Mouse (Mus musculus) midbrain, embryonic 16.5 days (tissue): ENCODE data around the gene Tnnc1. TPM values are rescaled to one million over a fixed set of nuclear protein-coding genes. Genes with fewer than 3 reads are reported as not detected.
A peak's percentile ranks its signal among the peaks of the same experiment; 100 is the strongest.

Experiments used
- ATAC-seq: fragments of 200-750 bp; cut with Nextera tagmentation; 2 replicates; pipeline ENCODE4 v1.8.0; 2017; ENCODE audit warnings: moderate TSS enrichment
- H3K27ac ChIP-seq: fragments of 300-500 bp; sonication (generic); 2 replicates; pipeline ENCODE4 v1.5.1; 2014; ENCODE audit warnings: mild to moderate bottlenecking, low read length, mixed read lengths
- H3K27me3 ChIP-seq: fragments of 300-500 bp; sonication (generic); 2 replicates; pipeline ENCODE4 v1.6.1; 2014; ENCODE audit warnings: low read depth, low read length, mixed read lengths; ENCODE audit not compliant: control insufficient read depth, insufficient read depth
- H3K36me3 ChIP-seq: fragments of 300-500 bp; sonication (generic); 2 replicates; pipeline ENCODE4 v1.6.1; 2014; ENCODE audit warnings: mild to moderate bottlenecking, low read length, moderate library complexity, mixed read lengths; ENCODE audit not compliant: control insufficient read depth, insufficient read depth
- H3K4me1 ChIP-seq: fragments of 300-500 bp; sonication (generic); 2 replicates; pipeline ENCODE4 v1.6.1; 2014; ENCODE audit warnings: mild to moderate bottlenecking, low read length, mixed read lengths; ENCODE audit not compliant: control insufficient read depth, insufficient read depth
- H3K4me2 ChIP-seq: fragments of 300-500 bp; sonication (generic); 2 replicates; pipeline ENCODE4 v1.6.1; 2014; ENCODE audit warnings: mild to moderate bottlenecking, low read length, mixed read lengths
- H3K4me3 ChIP-seq: fragments of 300-500 bp; sonication (generic); 2 replicates; pipeline ENCODE4 v1.5.1; 2014; ENCODE audit warnings: low read depth, mild to moderate bottlenecking, low read length, moderate library complexity, mixed read lengths
- H3K9ac ChIP-seq: fragments of 300-500 bp; sonication (generic); 2 replicates; pipeline ENCODE4 v1.6.1; 2014; ENCODE audit warnings: low read depth, low read length, mixed read lengths
- H3K9me3 ChIP-seq: fragments of 300-500 bp; sonication (generic); replicated peaks from 2 replicates; pipeline ENCODE4 v1.6.1; 2014; ENCODE audit warnings: mild to moderate bottlenecking, low read length, mixed read lengths; ENCODE audit not compliant: control insufficient read depth, poor library complexity, severe bottlenecking
- whole genome bisulfite sequencing: fragments of 180-500 bp; shearing (Covaris S2); extraction: QIAGEN DNeasy Blood & Tissue Kit; methylation state at CpG from one replicate; pipeline ENCODE4 v1.1.7; 2014; 5-methylcytosine and 5-hydroxymethylcytosine counted together
- polyA plus RNA-seq: library from polyadenylated mRNA; unstranded; fragments of >200 nt; fragmentation: Nextera tagmentation; extraction: Ambion mirVana; gene quantifications from 2 replicates; pipeline ENCODE4 v1.2.1, GENCODE M21; 2015

Tnnc1 gene
- polyA plus RNA-seq = 2.4 and 3.3 TPM in 2 replicates

GRCm38 (mm10) chr14:31208084-31208483, at the start of gene Tnnc1:
Tnnc1 (plus strand) TSS chr14:31208312.
- H3K9me3 ChIP-seq = no peaks in the 10 kb centered on the region
- H3K36me3 ChIP-seq = peaks cover 10% of the 10 kb centered on the region
- H3K27me3 ChIP-seq = no peaks in the 10 kb centered on the region
- 72% methylated on average over 2 of the region's 2 CpGs for WGBS
- peaks cover 14% of the 10 kb centered on the region for H3K4me1 ChIP-seq
- H3K9ac ChIP-seq = peak within 1 kb of the TSS; percentile 92
- H3K27ac ChIP-seq = peak within 1 kb of the TSS; percentile 92
- peak within 1 kb of the TSS; percentile 78 for H3K4me2 ChIP-seq
- peak within 1 kb of the TSS; percentile 74 for H3K4me3 ChIP-seq
- ATAC-seq = no peak

- ATAC-seq = no peak
- Histone ChIP-seq H3K27ac (no peak overlapping the region), H3K4me2 (no peak overlapping the region), H3K9me3 (no peaks in the 10 kb centered on the region), H3K4me3 (no peak overlapping the region), H3K36me3 (no peaks in the 10 kb centered on the region), H3K4me1 (no peaks in the 10 kb centered on the region), H3K27me3 (no peaks in the 10 kb centered on the region), H3K9ac (no peak overlapping the region)
- 84% methylated on average over 27 of the region's 27 CpGs for WGBS
Measured at GRCm38 (mm10) chr14:31160196-31161150, 47.6 kb upstream of the Tnnc1 start.

- WGBS = 94% methylated on average over 7 of the region's 7 CpGs
- no peak for ATAC-seq
- no peaks in the 10 kb centered on the region for H3K27me3 ChIP-seq
- no peaks in the 10 kb centered on the region for H3K4me1 ChIP-seq
- H3K27ac ChIP-seq = no peak overlapping the region
- H3K4me2 ChIP-seq = no peak overlapping the region
- H3K36me3 ChIP-seq = no peaks in the 10 kb centered on the region
- no peak overlapping the region for H3K4me3 ChIP-seq
- H3K9ac ChIP-seq = no peak overlapping the region
- H3K9me3 ChIP-seq = no peaks in the 10 kb centered on the region
Measured at GRCm38 (mm10) chr14:31161191-31161590, 46.9 kb upstream of the Tnnc1 start.

- Histone ChIP-seq H3K4me3 (no peak overlapping the region), H3K27ac (no peak overlapping the region), H3K4me1 (no peaks in the 10 kb centered on the region), H3K9ac (no peak overlapping the region), H3K9me3 (no peaks in the 10 kb centered on the region), H3K27me3 (no peaks in the 10 kb centered on the region), H3K4me2 (no peak overlapping the region), H3K36me3 (no peaks in the 10 kb centered on the region)
- whole genome bisulfite sequencing = 64% methylated on average over 10 of the region's 10 CpGs
- no peak for ATAC-seq
Measured at GRCm38 (mm10) chr14:31161638-31162037, 46.5 kb upstream of the Tnnc1 start.

- Histone ChIP-seq H3K9me3 (no peaks in the 10 kb centered on the region), H3K27me3 (no peaks in the 10 kb centered on the region), H3K4me3 (no peak overlapping the region), H3K9ac (no peak overlapping the region), H3K36me3 (no peaks in the 10 kb centered on the region), H3K27ac (no peak overlapping the region), H3K4me2 (no peak overlapping the region), H3K4me1 (no peaks in the 10 kb centered on the region)
- WGBS = 77% methylated on average over 8 of the region's 8 CpGs
- no peak for ATAC-seq
Measured at GRCm38 (mm10) chr14:31164067-31164466, 44.0 kb upstream of the Tnnc1 start.

- no peaks in the 10 kb centered on the region for H3K36me3 ChIP-seq
- no peaks in the 10 kb centered on the region for H3K9me3 ChIP-seq
- no peak overlapping the region for H3K4me2 ChIP-seq
- no peak overlapping the region for H3K9ac ChIP-seq
- H3K4me1 ChIP-seq = no peaks in the 10 kb centered on the region
- H3K4me3 ChIP-seq = no peak overlapping the region
- no peak for ATAC-seq
- 54% methylated on average over 2 of the region's 2 CpGs for WGBS
- H3K27me3 ChIP-seq = no peaks in the 10 kb centered on the region
- H3K27ac ChIP-seq = no peak overlapping the region
Measured at GRCm38 (mm10) chr14:31165010-31165409, 43.1 kb upstream of the Tnnc1 start.

GRCm38 (mm10) chr14:31165458-31165857, 42.7 kb upstream of the Tnnc1 start:
- no peak overlapping the region for H3K4me2 ChIP-seq
- no peak overlapping the region for H3K9ac ChIP-seq
- H3K9me3 ChIP-seq = no peaks in the 10 kb centered on the region
- no peaks in the 10 kb centered on the region for H3K27me3 ChIP-seq
- H3K36me3 ChIP-seq = no peaks in the 10 kb centered on the region
- no peak overlapping the region for H3K27ac ChIP-seq
- ATAC-seq = no peak
- no peak overlapping the region for H3K4me3 ChIP-seq
- WGBS = 58% methylated on average over 7 of the region's 7 CpGs
- no peaks in the 10 kb centered on the region for H3K4me1 ChIP-seq

- peaks cover 4% of the 10 kb centered on the region for H3K36me3 ChIP-seq
- H3K9ac ChIP-seq = no peak overlapping the region
- H3K27ac ChIP-seq = no peak overlapping the region
- H3K4me2 ChIP-seq = no peak overlapping the region
- no peaks in the 10 kb centered on the region for H3K4me1 ChIP-seq
- 72% methylated on average over 10 of the region's 10 CpGs for WGBS
- ATAC-seq = no peak
- H3K4me3 ChIP-seq = no peak overlapping the region
- no peaks in the 10 kb centered on the region for H3K9me3 ChIP-seq
- H3K27me3 ChIP-seq = no peaks in the 10 kb centered on the region
Measured at GRCm38 (mm10) chr14:31165991-31166630, 42.0 kb upstream of the Tnnc1 start.

- WGBS = 51% methylated on average over 9 of the region's 9 CpGs
- H3K36me3 ChIP-seq = peaks cover 11% of the 10 kb centered on the region
- no peak for ATAC-seq
- no peak overlapping the region for H3K27ac ChIP-seq
- no peaks in the 10 kb centered on the region for H3K4me1 ChIP-seq
- H3K9ac ChIP-seq = no peak overlapping the region
- no peak overlapping the region for H3K4me2 ChIP-seq
- no peak overlapping the region for H3K4me3 ChIP-seq
- no peaks in the 10 kb centered on the region for H3K9me3 ChIP-seq
- no peaks in the 10 kb centered on the region for H3K27me3 ChIP-seq
Measured at GRCm38 (mm10) chr14:31166827-31167226, 41.3 kb upstream of the Tnnc1 start.
